Mouse (Mus musculus) lung, embryonic 16.5 days (tissue): ENCODE data around the gene Lgsn. TPM values are rescaled to one million over a fixed set of nuclear protein-coding genes. Genes with fewer than 3 reads are reported as not detected.

Experiments
- ATAC-seq: fragments of 200-750 bp; cut with Nextera tagmentation; 2 replicates; pipeline ENCODE4 v1.8.0; 2017; ENCODE audit warnings: low read depth, mild to moderate bottlenecking, moderate library complexity
- H3K27ac ChIP-seq: fragments of 300-500 bp; sonication (generic); 2 replicates; pipeline ENCODE4 v1.5.1; 2014; ENCODE audit warnings: mild to moderate bottlenecking, control low read depth, low read length
- H3K27me3 ChIP-seq: fragments of 300-500 bp; sonication (generic); 2 replicates; pipeline ENCODE4 v1.6.1; 2014; ENCODE audit warnings: low read depth, low read length, mixed read lengths; ENCODE audit not compliant: control insufficient read depth, insufficient read depth
- H3K36me3 ChIP-seq: fragments of 300-500 bp; sonication (generic); 2 replicates; pipeline ENCODE4 v1.6.1; 2014; ENCODE audit warnings: low read length; ENCODE audit not compliant: control insufficient read depth, insufficient read depth
- H3K4me1 ChIP-seq: fragments of 300-500 bp; sonication (generic); replicated peaks from 2 replicates; pipeline ENCODE4 v1.6.1; 2014; ENCODE audit warnings: low read length, mixed read lengths; ENCODE audit not compliant: control insufficient read depth, insufficient read depth
- H3K4me2 ChIP-seq: fragments of 300-500 bp; sonication (generic); 2 replicates; pipeline ENCODE4 v1.6.1; 2014; ENCODE audit warnings: low read depth, low read length, control low read depth
- H3K4me3 ChIP-seq: fragments of 300-500 bp; sonication (generic); 2 replicates; pipeline ENCODE4 v1.5.1; 2014; ENCODE audit warnings: mild to moderate bottlenecking, low read length, control low read depth
- H3K9ac ChIP-seq: fragments of 300-500 bp; sonication (generic); 2 replicates; pipeline ENCODE4 v1.6.1; 2014; ENCODE audit warnings: low read length, control low read depth
- H3K9me3 ChIP-seq: fragments of 300-500 bp; sonication (generic); 2 replicates; pipeline ENCODE4 v1.6.1; 2016; ENCODE audit warnings: low read length; ENCODE audit not compliant: control insufficient read depth
- WGBS: fragments of 180-500 bp; shearing (Covaris S2); extraction: QIAGEN DNeasy Blood & Tissue Kit; methylation state at CpG from one replicate; pipeline ENCODE4 v1.1.7; 2014; 5-methylcytosine and 5-hydroxymethylcytosine counted together
- polyA plus RNA-seq: library from polyadenylated mRNA; unstranded; fragments of >200 nt; fragmentation: Nextera tagmentation; extraction: Ambion mirVana; gene quantifications from 2 replicates; pipeline ENCODE4 v1.2.1, GENCODE M21; 2015

The Lgsn gene
- polyA plus RNA-seq, 1 experiment from 2014 or later, result not detected

DNA sequence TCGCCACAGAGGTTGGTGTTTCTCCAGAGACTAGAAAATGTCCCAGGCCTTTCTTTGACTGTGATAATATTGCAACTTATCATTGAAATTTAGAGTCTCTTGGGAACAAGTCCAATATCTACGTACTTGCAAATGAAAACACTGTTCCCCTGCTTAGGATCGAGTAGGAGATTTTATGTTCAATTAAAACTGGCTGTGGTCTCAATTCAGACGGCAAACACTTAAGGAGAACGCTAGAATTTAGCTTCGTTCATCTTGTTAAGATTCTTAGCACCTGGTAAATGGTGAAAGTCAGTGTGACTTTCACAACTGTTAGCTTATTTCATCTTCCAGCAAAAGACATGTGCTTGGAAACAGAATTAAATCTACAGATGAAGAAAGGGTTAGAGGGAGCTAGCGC, 29.1 kb downstream of the Lgsn start:
- Histone ChIP-seq H3K4me2 (no peak overlapping the region), H3K27ac (no peak overlapping the region), H3K27me3 (no peaks in the 10 kb centered on the region), H3K4me3 (no peak overlapping the region), H3K9ac (no peak overlapping the region), H3K4me1 (no peaks in the 10 kb centered on the region), H3K36me3 (no peaks in the 10 kb centered on the region), H3K9me3 (no peaks in the 10 kb centered on the region)
- 56% methylated on average over 7 of the region's 7 CpGs for WGBS
- ATAC-seq, result no peak

- Histone ChIP-seq H3K9ac (no peak overlapping the region), H3K9me3 (no peaks in the 10 kb centered on the region), H3K27ac (no peak overlapping the region), H3K4me1 (no peaks in the 10 kb centered on the region), H3K4me2 (no peak overlapping the region), H3K36me3 (no peaks in the 10 kb centered on the region), H3K27me3 (no peaks in the 10 kb centered on the region), H3K4me3 (no peak overlapping the region)
- 67% methylated on average over 3 of the region's 3 CpGs for WGBS
- no peak for ATAC-seq
Observed at GRCm38 (mm10) chr1:31205770-31206169, 29.6 kb downstream of the Lgsn start.

DNA sequence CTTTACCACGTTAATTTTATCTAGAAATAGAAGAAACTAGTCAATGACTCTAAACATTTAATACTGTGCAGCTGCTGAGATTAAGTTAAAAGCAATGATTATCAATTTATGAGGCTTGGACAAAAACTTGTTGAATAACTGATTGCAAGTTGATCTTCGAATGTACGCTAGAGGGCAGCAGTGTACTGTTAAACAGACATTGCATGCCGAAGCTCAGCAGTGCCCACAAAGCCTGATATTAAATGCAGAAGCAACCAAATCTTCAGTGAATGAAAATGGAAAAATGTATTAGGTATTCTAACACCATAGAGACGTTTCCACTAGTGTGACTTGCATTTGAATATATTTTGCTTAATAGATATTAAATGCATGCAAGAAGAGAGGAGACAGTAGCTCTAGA, 33.9 kb downstream of the Lgsn start:
- H3K4me3 ChIP-seq, result no peak overlapping the region
- no peaks in the 10 kb centered on the region for H3K27me3 ChIP-seq
- H3K4me1 ChIP-seq, result no peaks in the 10 kb centered on the region
- H3K4me2 ChIP-seq, result no peak overlapping the region
- H3K27ac ChIP-seq, result no peak overlapping the region
- H3K9me3 ChIP-seq, result no peaks in the 10 kb centered on the region
- H3K36me3 ChIP-seq, result no peaks in the 10 kb centered on the region
- no peak for ATAC-seq
- H3K9ac ChIP-seq, result no peak overlapping the region
- 1% methylated on average over 5 of the region's 5 CpGs for WGBS

- Histone ChIP-seq H3K27ac (no peak overlapping the region), H3K27me3 (no peaks in the 10 kb centered on the region), H3K36me3 (no peaks in the 10 kb centered on the region), H3K4me1 (no peaks in the 10 kb centered on the region), H3K9ac (no peak overlapping the region), H3K4me3 (no peak overlapping the region), H3K9me3 (no peaks in the 10 kb centered on the region), H3K4me2 (no peak overlapping the region)
- no peak for ATAC-seq
- WGBS, result 38% methylated on average over 1 of the region's 1 CpGs
Observed at GRCm38 (mm10) chr1:31214831-31215230, 38.6 kb downstream of the Lgsn start.

- no peak for ATAC-seq
- WGBS, result 88% methylated on average over 4 of the region's 4 CpGs
- Histone ChIP-seq H3K36me3 (no peaks in the 10 kb centered on the region), H3K9ac (no peak overlapping the region), H3K4me3 (no peak overlapping the region), H3K27me3 (no peaks in the 10 kb centered on the region), H3K4me1 (no peaks in the 10 kb centered on the region), H3K9me3 (no peaks in the 10 kb centered on the region), H3K4me2 (no peak overlapping the region), H3K27ac (no peak overlapping the region)
Observed at GRCm38 (mm10) chr1:31220599-31221250, 44.5 kb downstream of the Lgsn start.

- no peak within 1 kb of the TSS for H3K27ac ChIP-seq
- H3K9ac ChIP-seq, result no peak within 1 kb of the TSS
- H3K27me3 ChIP-seq, result no peaks in the 10 kb centered on the region
- no peaks in the 10 kb centered on the region for H3K36me3 ChIP-seq
- no peaks in the 10 kb centered on the region for H3K4me1 ChIP-seq
- H3K4me2 ChIP-seq, result no peak within 1 kb of the TSS
- 71% methylated on average over 7 of the region's 7 CpGs for WGBS
- ATAC-seq, result no peak
- H3K4me3 ChIP-seq, result no peak within 1 kb of the TSS
- no peaks in the 10 kb centered on the region for H3K9me3 ChIP-seq
Observed at GRCm38 (mm10) chr1:31222564-31222963, 46.4 kb downstream of the Lgsn start, which contains the start of the genes 4931428L18Rik and Pih1d3. TSS of gene 4931428L18Rik (minus strand) at chr1:31222684. TSS of gene Pih1d3 (plus strand) at chr1:31222838.

GRCm38 (mm10) chr1:31233319-31234036, 57.3 kb downstream of the Lgsn start:
- H3K9ac ChIP-seq, result no peak overlapping the region
- no peak overlapping the region for H3K4me2 ChIP-seq
- H3K4me3 ChIP-seq, result no peak overlapping the region
- no peaks in the 10 kb centered on the region for H3K4me1 ChIP-seq
- H3K27me3 ChIP-seq, result no peaks in the 10 kb centered on the region
- no peaks in the 10 kb centered on the region for H3K36me3 ChIP-seq
- no peak overlapping the region for H3K27ac ChIP-seq
- no peak for ATAC-seq
- no peaks in the 10 kb centered on the region for H3K9me3 ChIP-seq

Other genes starting within 250 kb of the Lgsn start
- gene AC153137.1, start 198.4 kb upstream of the Lgsn start, polyA plus RNA-seq, result not detected in 2 replicates
- gene 4931428L18Rik, start 46.3 kb downstream of the Lgsn start, polyA plus RNA-seq, result 0.14 TPM in 1 of 2 replicates, not detected in the other
- not detected in 2 replicates for gene Pih1d3, start 46.4 kb downstream of the Lgsn start, polyA plus RNA-seq